Mouse (Mus musculus) C2C12 (cell line): ENCODE data around the gene Fgf11. TPM values are rescaled to one million over a fixed set of nuclear protein-coding genes. Genes with fewer than 3 reads are reported as not detected.

Source experiments
- H3K27me3 ChIP-seq: one replicate; pipeline ENCODE4 v1.6.1; 2011; ENCODE audit not compliant: control insufficient read depth, insufficient read depth, insufficient read length
- H3K36me3 ChIP-seq: one replicate; pipeline ENCODE4 v1.6.1; 2011; ENCODE audit not compliant: control insufficient read depth, insufficient read depth
- H3K4me3 ChIP-seq: one replicate; pipeline ENCODE4 v1.5.1; 2011; ENCODE audit warnings: mild to moderate bottlenecking, control low read depth; ENCODE audit not compliant: poor library complexity, insufficient read depth, severe bottlenecking
- H3K79me2 ChIP-seq: one replicate; pipeline ENCODE4 v1.6.1; 2011; ENCODE audit not compliant: control insufficient read depth, insufficient read depth
- H3K79me3 ChIP-seq: one replicate; pipeline ENCODE4 v1.6.1; 2011; ENCODE audit warnings: low read depth, control low read depth
- H3ac ChIP-seq: one replicate; pipeline ENCODE3; 2011; ENCODE audit warnings: low read depth; ENCODE audit not compliant: control insufficient read depth, insufficient read length
- CEBPB ChIP-seq: IDR thresholded peaks from one replicate; pipeline ENCODE4 v1.6.1; 2011; ENCODE audit warnings: low read depth, mild to moderate bottlenecking, control low read depth, moderate library complexity
- CTCF ChIP-seq: IDR thresholded peaks from one replicate; pipeline ENCODE4 v1.5.1; 2011; ENCODE audit not compliant: control insufficient read depth, insufficient read depth, insufficient read length
- FOSL1 ChIP-seq: IDR thresholded peaks from one replicate; pipeline ENCODE4 v1.8.0; 2011; ENCODE audit warnings: mild to moderate bottlenecking, low read length; ENCODE audit not compliant: poor library complexity, insufficient read depth, severe bottlenecking
- MAX ChIP-seq: IDR thresholded peaks from one replicate; pipeline ENCODE4 v1.6.1; 2011; ENCODE audit warnings: mild to moderate bottlenecking, control low read depth
- MYOD1 ChIP-seq: IDR thresholded peaks from one replicate; pipeline ENCODE4 v1.6.1; 2011; ENCODE audit warnings: low read depth; ENCODE audit not compliant: control insufficient read depth, insufficient read length
- MYOG ChIP-seq: IDR thresholded peaks from one replicate; pipeline ENCODE4 v1.6.1; 2011; ENCODE audit not compliant: control insufficient read depth, insufficient read length; ENCODE audit errors: extremely low read depth
- USF1 ChIP-seq: IDR thresholded peaks from one replicate; pipeline ENCODE4 v1.6.1; 2011; ENCODE audit warnings: low read depth, mild to moderate bottlenecking, control low read depth, moderate library complexity
- polyA plus RNA-seq: library from polyadenylated mRNA; unstranded; fragments of >200 nt; fragmentation: generic; extraction: Trizol; gene quantifications from one replicate; pipeline ENCODE4 v1.2.1, GENCODE M21; 2012; ENCODE audit warnings: missing spikeins

Gene Fgf11
- polyA plus RNA-seq, 1 experiment, result 4.2 TPM

DNA sequence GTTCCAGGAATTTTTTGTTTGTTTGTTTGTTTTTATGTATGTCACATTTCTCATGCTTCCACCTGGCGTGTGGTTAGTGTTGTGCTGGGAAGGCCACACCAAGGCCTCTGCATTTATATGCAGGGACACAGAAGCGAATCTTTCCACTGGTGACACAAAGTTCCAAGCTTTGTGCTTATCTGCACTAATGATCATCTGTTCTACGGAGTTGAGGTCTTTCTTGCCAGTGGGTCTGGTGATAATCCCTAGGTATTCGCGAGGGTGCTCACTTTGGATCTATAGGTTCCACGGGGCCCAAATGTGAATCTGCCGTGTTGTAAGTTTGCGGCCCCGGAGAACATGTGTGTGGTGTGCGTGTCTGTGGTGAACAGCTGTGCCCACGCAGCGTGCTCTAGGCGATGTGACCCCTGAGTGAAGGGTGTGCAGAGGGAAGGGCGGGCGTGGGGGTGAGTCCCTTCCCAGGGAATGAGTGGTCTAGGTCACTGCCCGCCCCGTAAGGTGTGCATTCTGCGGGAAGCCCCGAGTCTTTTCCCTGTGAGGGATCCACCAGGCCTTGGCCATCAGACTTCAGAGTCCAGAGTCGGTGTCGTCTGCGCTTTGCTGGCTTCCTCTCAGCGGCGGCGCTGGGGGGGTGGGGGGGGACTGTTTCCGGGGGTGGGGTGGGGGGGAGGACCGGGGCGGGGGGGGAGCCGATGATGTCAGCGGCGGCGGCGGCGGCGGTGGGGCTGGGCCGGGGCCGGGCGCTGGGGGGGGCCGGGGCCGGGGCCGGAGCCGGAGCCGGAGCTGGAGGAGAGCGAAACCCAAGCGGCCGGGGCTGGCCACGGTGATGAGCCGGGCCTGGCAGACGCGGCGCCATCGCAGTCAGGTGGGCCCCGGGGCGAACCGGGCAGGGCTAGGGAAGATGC is 36.2 kb downstream of the Fgf11 start, which contains the start of gene Zbtb4:
TSS of gene Zbtb4 (plus strand) at position 692 of the 905 bp plus-strand sequence.
- Histone ChIP-seq H3K79me3 (no peaks in the 10 kb centered on the region), H3ac (peak within 1 kb of the TSS; percentile 50), H3K27me3 (no peaks in the 10 kb centered on the region), H3K4me3 (peak within 1 kb of the TSS; percentile 75), H3K79me2 (no peaks in the 10 kb centered on the region), H3K36me3 (no peaks in the 10 kb centered on the region)
- no peak for TF ChIP-seq USF1
- TF ChIP-seq CTCF, result no peak
- no peak for TF ChIP-seq CEBPB
- no peak for TF ChIP-seq MYOD1
- TF ChIP-seq MAX, result no peak
- no peak for TF ChIP-seq FOSL1
- TF ChIP-seq MYOG, result no peak

- Histone ChIP-seq H3K79me2 (no peaks in the 10 kb centered on the region), H3K4me3 (no peak overlapping the region), H3K27me3 (no peaks in the 10 kb centered on the region), H3K79me3 (no peaks in the 10 kb centered on the region), H3K36me3 (no peaks in the 10 kb centered on the region), H3ac (no peak overlapping the region)
- no peak for TF ChIP-seq CTCF
- no peak for TF ChIP-seq MYOD1
- no peak for TF ChIP-seq CEBPB
- TF ChIP-seq USF1, result no peak
- no peak for TF ChIP-seq MYOG
- TF ChIP-seq FOSL1, result no peak
- TF ChIP-seq MAX, result no peak
Measured at GRCm38 (mm10) chr11:69763551-69763950, 38.1 kb downstream of the Fgf11 start.

GRCm38 (mm10) chr11:69761868-69762267 is 39.8 kb downstream of the Fgf11 start, which contains the start of gene Slc35g3:
Slc35g3 (minus strand) TSS chr11:69761968.
- Histone ChIP-seq H3K79me3 (peaks cover 13% of the 10 kb centered on the region), H3K4me3 (no peak within 1 kb of the TSS)
- TF ChIP-seq CTCF, result no peak
- no peak for TF ChIP-seq MYOD1
- TF ChIP-seq MAX, result no peak
- no peak for TF ChIP-seq CEBPB
- no peak for TF ChIP-seq MYOG
- TF ChIP-seq FOSL1, result no peak
- no peak for TF ChIP-seq USF1

GRCm38 (mm10) chr11:69760901-69761200 is 40.8 kb downstream of the Fgf11 start:
- Histone ChIP-seq H3K4me3 (no peak overlapping the region), H3K79me2 (peaks cover 24% of the 10 kb centered on the region), H3K27me3 (no peaks in the 10 kb centered on the region), H3K36me3 (peaks cover 19% of the 10 kb centered on the region), H3K79me3 (peaks cover 23% of the 10 kb centered on the region), H3ac (no peak overlapping the region)
- TF ChIP-seq MYOG, result no peak
- TF ChIP-seq CTCF, result no peak

More at GRCm38 (mm10) chr11:69761868-69762267, 39.8 kb downstream of the Fgf11 start, which contains the start of gene Slc35g3:
- H3ac ChIP-seq, result no peak within 1 kb of the TSS
- H3K27me3 ChIP-seq, result no peaks in the 10 kb centered on the region
- peaks cover 14% of the 10 kb centered on the region for H3K79me2 ChIP-seq
- peaks cover 9% of the 10 kb centered on the region for H3K36me3 ChIP-seq

GRCm38 (mm10) chr11:69760160-69760900 is 41.3 kb downstream of the Fgf11 start:
- H3K79me2 ChIP-seq, result peaks cover 29% of the 10 kb centered on the region
- no peaks in the 10 kb centered on the region for H3K27me3 ChIP-seq
- peaks cover 29% of the 10 kb centered on the region for H3K79me3 ChIP-seq
- peaks cover 24% of the 10 kb centered on the region for H3K36me3 ChIP-seq
- no peak overlapping the region for H3ac ChIP-seq
- TF ChIP-seq MAX (no peak), FOSL1 (no peak), CEBPB (no peak), MYOG (no peak)
- no peak overlapping the region for H3K4me3 ChIP-seq
